Mouse (Mus musculus): ENCODE data around the gene Heatr6.

The Heatr6 gene

DNA sequence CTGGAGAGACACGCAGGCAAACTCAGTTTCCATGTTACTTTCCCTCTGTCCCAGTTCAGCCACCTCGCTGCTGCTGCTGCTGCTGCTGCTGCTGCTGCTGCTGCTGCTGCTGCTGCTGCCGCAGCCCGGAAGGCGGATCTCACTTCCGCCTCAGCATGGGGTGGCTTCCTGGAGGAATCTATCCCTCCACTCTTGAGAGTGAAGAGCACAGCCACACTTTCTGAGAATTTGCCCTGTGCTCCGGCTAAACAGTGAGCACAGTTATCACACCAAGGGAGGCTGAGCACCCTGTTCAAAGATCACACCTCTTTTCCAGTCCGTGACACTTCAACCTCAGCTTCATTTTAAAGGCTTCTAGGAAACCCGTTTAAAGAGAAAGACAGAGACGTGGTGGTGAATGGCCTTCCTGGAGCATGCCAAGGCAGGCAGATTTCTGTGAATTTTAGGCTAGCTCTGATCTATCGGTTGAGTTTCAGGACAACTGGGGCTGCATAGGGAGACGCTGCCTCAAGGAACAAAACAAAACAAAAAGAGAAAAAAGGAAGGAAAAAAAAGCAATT lies 46.5 kb downstream of the Heatr6 start:
- in situ Hi-C loops (cut with MboI, MseI): loop anchor here (10.0 kb wide), 1 partner anchor 115 kb away; no protein-coding TSS in a partner anchor

DNA sequence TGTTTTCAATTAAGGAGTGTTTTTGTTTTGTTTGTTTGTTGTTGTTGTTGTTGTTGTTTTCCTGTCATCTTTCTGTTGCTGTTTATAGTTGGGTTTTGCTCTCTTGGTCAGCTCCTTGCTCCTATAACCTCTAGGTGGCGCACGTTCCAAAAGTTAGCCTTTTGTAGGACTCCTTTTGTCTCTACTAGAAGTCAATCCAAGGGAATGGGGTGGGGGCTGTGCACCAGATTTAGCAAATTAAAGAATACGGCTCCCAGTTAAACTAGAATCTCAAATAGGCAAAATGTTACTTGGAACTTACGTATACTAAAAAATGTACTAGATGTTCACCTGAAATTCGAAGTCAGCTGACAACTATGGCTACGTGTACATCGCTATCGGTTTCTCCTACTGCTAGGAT lies 48.7 kb downstream of the Heatr6 start:
- in situ Hi-C loops (cut with MboI, MseI): loop anchor here (10.0 kb wide), 1 partner anchor 113 kb away; no protein-coding TSS in a partner anchor

DNA sequence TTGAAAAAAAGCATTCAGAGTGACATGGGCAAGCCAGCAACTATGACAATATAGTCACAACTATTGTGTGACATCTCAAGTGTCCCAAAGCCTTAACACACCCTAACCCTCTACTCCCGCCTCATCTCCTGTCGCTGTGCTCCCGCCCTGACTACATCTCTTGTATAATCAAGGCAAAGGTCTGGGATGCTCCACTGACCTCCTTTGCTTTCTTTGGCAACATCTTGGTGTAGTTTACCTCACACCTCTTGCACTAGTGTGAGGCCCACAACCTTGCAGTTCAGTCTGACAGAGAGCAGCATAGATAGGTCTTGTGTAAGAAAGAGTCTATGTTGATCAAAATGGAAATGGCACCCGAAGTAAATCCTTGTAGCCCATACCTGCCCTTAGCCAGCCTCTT lies 49.1 kb downstream of the Heatr6 start:
- in situ Hi-C loops (cut with MboI, MseI): loop anchor here (10.0 kb wide), 1 partner anchor 112 kb away; no protein-coding TSS in a partner anchor

DNA sequence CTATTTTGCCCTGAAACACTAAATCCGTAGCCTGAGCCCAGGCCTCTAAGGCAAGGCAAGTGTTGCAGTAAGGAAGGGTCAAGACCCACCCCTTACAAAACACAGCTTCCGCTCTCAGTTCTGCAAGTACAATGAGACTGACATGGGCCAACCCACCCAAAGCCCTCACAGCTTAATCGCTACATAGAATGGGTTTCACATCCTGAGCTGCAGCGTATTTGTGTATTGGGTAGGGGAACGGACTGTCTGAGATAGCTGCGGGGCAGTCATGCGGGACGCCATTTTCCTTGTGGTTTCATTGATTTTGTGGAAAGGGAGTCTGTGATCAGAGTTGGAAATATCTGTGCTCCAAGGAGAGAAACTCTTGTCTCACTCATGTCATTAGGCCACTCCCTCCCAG lies 56.9 kb downstream of the Heatr6 start:
- in situ Hi-C loops (cut with MboI, MseI): no loop called here

DNA sequence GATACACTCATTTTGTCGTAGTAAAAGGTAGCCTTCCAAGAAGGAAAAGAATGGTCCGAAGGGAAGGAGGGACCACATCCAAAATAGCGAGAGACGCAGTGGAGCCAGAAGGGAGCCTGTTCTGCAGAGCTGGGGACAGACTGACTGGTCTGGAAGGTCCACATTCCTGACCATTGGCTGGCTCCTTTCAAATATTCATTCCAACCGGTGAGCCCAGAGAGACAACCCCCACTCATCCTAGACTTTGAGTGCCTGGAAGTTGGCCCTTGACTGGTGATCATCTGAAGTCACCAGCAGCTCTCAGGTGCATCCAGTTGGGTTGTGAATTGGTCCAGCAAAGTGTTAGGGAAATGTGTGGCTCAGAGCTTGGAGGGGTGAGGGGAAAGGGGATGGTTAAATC lies 61.7 kb downstream of the Heatr6 start:
- in situ Hi-C loops (cut with MboI, MseI): no loop called here

DNA sequence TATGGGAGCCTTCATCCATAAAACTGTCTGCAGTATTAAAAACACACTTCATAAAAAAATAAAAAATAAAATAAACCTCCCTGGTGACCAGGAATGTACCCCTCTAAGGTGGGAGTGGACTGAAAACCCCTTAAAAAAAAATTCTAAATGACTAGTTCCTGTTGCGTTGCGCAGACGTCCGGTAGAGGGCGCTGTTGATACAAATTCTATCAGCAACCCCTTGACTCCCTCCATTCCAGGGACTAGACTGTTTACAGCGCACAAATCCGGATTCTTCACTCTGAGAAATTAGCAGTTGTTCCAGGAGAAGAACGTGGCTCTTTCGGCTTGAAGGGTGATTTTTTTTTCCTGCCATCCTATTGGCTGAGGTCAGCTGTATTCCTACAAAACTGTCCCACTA lies 62.1 kb downstream of the Heatr6 start:
- in situ Hi-C loops (cut with MboI, MseI): no loop called here

DNA sequence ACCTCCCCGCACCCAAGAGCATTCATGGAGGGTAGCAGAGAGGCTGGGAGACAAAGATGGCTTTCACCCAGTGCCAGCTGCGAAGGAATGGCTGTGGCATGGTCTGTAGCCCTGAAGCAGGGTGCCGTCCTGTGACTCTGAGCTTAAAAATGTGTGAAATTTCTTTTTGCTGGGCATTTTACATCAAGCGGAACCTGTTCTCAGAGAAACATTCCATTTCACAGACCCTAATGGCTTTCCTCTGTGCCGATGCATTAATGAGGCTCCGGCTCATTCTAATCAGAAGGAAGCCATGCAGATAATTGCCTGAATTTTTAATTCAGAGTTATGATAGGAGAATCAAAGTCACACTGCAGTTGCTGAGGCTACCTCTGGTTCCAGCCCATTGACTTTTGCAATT lies 63.6 kb downstream of the Heatr6 start:
- in situ Hi-C loops (cut with MboI, MseI): no loop called here

DNA sequence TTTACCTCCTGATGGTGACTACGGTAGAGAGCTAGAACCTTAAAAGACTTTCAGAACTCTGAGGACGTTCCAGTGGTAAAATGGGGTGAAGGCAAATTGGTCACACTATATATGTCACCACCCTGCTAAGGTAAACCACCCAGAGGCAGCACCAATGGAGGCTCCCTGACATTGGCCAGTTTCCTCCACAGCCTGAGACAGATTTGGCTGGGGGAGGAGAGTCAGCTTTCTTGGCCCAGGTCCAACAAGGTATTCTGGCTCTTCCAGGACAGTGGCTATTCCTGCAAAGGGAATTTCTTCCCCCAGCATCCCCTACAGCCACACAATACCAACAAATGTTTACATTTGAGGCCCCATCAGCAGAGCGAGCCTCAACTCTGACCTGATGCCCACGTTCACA lies 64.5 kb downstream of the Heatr6 start:
- in situ Hi-C loops (cut with MboI, MseI): no loop called here

DNA sequence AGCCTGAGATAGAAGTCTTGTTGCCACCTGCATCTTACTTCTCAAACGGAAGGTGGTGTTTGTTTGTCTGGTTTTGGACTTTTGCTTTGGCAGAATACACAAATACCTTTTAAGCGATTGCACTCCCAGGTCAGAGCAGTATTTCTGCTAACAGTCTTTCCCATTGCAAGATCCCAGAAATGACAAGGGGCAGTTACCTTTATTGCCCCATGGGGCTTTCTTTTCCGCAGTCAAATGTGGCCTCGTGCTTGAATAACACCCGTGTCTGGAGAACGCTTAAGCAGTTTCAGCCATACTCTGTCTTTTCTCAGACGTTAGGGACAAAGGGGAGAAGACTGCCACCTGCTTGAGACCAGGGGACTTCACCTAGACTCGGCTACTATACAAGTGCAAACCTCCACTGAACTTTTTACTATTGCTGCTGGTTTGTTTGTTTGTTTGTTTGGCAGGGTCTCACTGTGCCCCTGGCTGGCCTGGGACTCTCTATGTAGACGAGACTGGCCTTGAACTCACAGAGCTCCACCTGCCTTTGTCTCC lies 65.2 kb downstream of the Heatr6 start:
- in situ Hi-C loops (cut with MboI, MseI): no loop called here

DNA sequence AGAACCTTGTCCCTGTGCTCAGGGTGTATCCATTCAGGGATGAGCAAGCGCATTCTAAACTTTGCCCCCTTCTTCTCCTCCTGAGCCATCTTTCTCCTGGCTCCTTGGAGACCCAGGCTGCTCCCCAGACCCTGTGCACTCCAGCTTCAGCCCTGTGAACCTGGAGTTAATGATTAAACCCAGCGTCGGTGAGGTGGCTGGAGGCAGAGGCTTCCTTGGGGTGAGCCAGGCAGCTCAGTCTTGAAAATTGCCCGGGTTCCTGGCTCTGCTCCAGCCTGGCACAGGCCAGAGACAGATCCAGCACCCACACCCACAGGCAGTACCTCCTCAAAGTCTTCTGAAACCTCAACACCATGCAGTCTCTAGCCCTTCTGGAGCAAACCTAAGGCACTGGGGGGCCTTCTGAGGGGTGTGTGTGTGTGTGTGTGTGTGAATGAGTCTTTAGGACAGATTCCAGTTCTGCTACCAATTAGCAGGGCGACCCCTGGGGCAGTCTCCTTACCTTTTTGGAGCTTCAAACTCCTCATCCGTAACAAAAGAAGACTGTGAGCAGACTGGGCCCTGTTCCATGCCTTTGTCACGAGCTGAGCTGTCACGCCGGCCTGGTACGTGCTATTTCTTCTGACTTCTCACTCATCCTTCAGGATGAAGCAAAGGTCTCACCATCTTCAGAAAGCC lies 66.4 kb downstream of the Heatr6 start:
- in situ Hi-C loops (cut with MboI, MseI): no loop called here

DNA sequence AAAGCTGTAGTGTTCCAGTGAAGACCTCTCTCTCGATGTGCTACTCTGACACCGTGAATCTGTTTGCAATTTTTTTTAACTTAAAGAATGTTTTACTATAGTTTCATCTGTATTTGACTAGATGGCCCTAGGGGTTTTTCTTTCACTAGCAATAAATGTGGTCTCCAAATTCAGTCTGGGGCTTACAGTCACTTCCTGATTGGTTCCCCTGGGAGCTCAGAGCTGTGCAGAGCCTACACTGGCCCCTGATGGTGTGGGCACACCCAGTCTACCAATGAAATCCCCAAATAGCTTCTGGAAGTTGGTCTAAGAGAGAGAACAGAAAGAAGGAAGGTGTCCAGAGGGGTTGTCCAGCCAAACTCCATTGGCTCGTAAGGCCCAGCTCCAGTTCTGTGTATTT lies 72.6 kb downstream of the Heatr6 start:
- in situ Hi-C loops (cut with MboI, MseI): no loop called here

DNA sequence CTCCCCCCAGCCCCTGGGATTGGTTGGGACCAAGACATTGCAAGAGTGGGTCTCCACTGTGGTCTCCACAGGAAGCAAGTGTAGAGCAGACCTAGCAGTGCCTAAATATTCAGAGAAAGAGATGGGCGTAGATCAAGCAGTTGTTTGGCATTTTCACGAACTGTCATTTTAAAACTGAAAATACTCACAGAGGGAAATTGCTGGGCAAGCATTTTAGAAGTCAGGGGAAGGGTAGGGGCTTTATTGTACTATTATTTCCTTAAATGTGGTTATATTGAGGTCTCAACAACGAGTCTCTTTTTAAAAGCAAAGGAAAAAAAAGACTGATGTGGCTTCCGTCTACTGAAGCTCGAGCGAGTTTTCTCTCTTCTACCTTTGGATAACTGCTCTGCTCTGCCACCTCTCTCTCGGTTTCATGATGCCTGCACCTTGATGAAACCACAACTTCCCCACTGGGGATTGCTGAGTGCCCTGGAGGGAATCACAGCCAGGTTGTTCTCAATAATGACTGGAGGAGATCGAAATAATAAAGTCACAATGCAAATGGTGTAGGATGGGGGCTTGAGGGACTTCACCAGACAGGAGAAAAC lies 75.2 kb downstream of the Heatr6 start:
- in situ Hi-C loops (cut with MboI, MseI): no loop called here

DNA sequence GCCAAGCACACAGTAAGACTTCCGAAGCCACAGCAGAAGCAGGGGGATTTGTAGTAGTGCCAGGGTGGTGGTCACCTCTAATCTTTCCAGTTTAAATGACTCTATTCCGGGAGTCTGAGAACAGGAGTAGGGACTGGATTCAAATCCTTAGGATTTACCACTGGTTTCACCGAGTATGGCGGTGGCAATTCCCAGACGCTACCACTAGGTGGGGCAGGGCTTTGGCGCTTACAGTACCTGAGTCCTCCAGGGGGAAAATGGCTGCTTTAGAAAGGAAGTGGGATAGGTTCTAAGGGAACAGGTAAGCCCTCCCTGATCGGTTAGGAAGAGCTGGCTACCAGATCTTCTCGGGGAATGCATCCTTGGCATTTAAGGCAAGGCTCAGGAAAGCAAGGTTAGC lies 78.9 kb downstream of the Heatr6 start:
- in situ Hi-C loops (cut with MboI, MseI): no loop called here

All from T-helper 2 cell (primary cell).